Comparison of ENCODE assay signal across 16 mouse cellular contexts in genomic region chr3:147445884-147446283, GRCm38 (mm10).
DNase-seq lines count a peak whose midpoint lies in the region; ATAC-seq and TF ChIP-seq lines count a peak whose summit lies in the region.
"Had no signal": no experiment of that assay in that cellular context is flagged by ENCODE, and none has a peak within 500 bp of the region (broad histone marks: within the 10 kb centered on the region; RNA-seq: fewer than 3 reads in every experiment).

No protein-coding gene starts in this region.

- no peaks in the 10 kb centered on the region for H3K27me3 ChIP-seq in lung, postnatal 0 days (replicated peaks; ENCODE audit: insufficient read depth, low read length)
- H3K27me3 ChIP-seq in embryonic facial prominence, embryonic 12.5 days: no peaks in the 10 kb centered on the region
- H3K27me3 ChIP-seq: hindbrain, embryonic 13.5 days; midbrain, embryonic 15.5 days; stomach, embryonic 15.5 days had no signal

- peak; percentile 3 for DNase-seq in lung, postnatal 36 days
- no peak for DNase-seq in lung, postnatal 0 days (ENCODE audit: low spot score)
- peak; percentile 23 to 42 for DNase-seq in gastrocnemius, postnatal 4 days (ENCODE audit: low spot score in 2 of 2)
- DNase-seq in cerebellum, adult 11-12 months: no peak
- no peak for DNase-seq in spleen, adult 18-20 months
- no peak for DNase-seq in spleen, postnatal 10 days (ENCODE audit: low spot score in 2 of 2)
- DNase-seq: cerebellum, postnatal 36 days; kidney, adult 8-10 months; thymus, postnatal 36 days had no signal

- ATAC-seq in lung, postnatal 0 days: no peak
- ATAC-seq in embryonic facial prominence, embryonic 12.5 days (ENCODE audit: insufficient number of reproducible peaks, insufficient read depth, low FRiP score, low TSS enrichment): no peak
- ATAC-seq: activated CD4-positive, CD25-positive, alpha-beta regulatory T cell, adult 4 months; midbrain, embryonic 15.5 days had no signal

- H3K4me2 ChIP-seq in lung, postnatal 0 days (replicated peaks; ENCODE audit: low read depth, low read length): no peak overlapping the region
- H3K4me2 ChIP-seq in embryonic facial prominence, embryonic 12.5 days (replicated peaks): no peak overlapping the region
- H3K4me2 ChIP-seq: forebrain, embryonic 12.5 days; hindbrain, embryonic 13.5 days; liver, embryonic 11.5 days; midbrain, embryonic 15.5 days; stomach, embryonic 15.5 days had no signal

- no peak overlapping the region for H3K27ac ChIP-seq in lung, postnatal 0 days (ENCODE audit: low read length)
- peak overlapping the region; percentile 66 for H3K27ac ChIP-seq in embryonic facial prominence, embryonic 12.5 days
- H3K27ac ChIP-seq: forebrain, embryonic 12.5 days; hindbrain, embryonic 13.5 days; midbrain, embryonic 15.5 days; stomach, embryonic 15.5 days had no signal

- no peak for TF ChIP-seq EP300 in lung, postnatal 0 days (IDR thresholded peaks at IDR 0.05)

- 82% methylated on average over 8 of the region's 8 CpGs for WGBS in lung, postnatal 0 days
- 26% methylated on average over 8 of the region's 8 CpGs for WGBS in embryonic facial prominence, embryonic 12.5 days

- TF ChIP-seq CTCF in lung, postnatal 0 days (IDR thresholded peaks at IDR 0.05): no peak

- no peaks in the 10 kb centered on the region for H3K36me3 ChIP-seq in lung, postnatal 0 days (ENCODE audit: insufficient read depth, low read length)
- H3K36me3 ChIP-seq in embryonic facial prominence, embryonic 12.5 days: no peaks in the 10 kb centered on the region
- H3K36me3 ChIP-seq: forebrain, embryonic 12.5 days; hindbrain, embryonic 13.5 days; midbrain, embryonic 15.5 days; stomach, embryonic 15.5 days had no signal

- no peaks in the 10 kb centered on the region for H3K4me1 ChIP-seq in lung, postnatal 0 days (ENCODE audit: insufficient read depth, low read depth, low read length)
- peaks cover 15% of the 10 kb centered on the region for H3K4me1 ChIP-seq in embryonic facial prominence, embryonic 12.5 days
- H3K4me1 ChIP-seq: stomach, embryonic 15.5 days had no signal

- H3K4me3 ChIP-seq in lung, postnatal 0 days (ENCODE audit: low read depth, low read length): no peak overlapping the region
- H3K4me3 ChIP-seq in embryonic facial prominence, embryonic 12.5 days: no peak overlapping the region
- H3K4me3 ChIP-seq: forebrain, embryonic 12.5 days; hindbrain, embryonic 13.5 days; midbrain, embryonic 15.5 days; stomach, embryonic 15.5 days had no signal

- no peak overlapping the region for H3K9ac ChIP-seq in lung, postnatal 0 days (replicated peaks; ENCODE audit: low read depth)
- H3K9ac ChIP-seq in embryonic facial prominence, embryonic 12.5 days: no peak overlapping the region
- H3K9ac ChIP-seq: forebrain, embryonic 12.5 days; hindbrain, embryonic 13.5 days; midbrain, embryonic 15.5 days; stomach, embryonic 15.5 days had no signal

- no peaks in the 10 kb centered on the region for H3K9me3 ChIP-seq in lung, postnatal 0 days (ENCODE audit: low read length)
- H3K9me3 ChIP-seq in embryonic facial prominence, embryonic 12.5 days: no peaks in the 10 kb centered on the region
- H3K9me3 ChIP-seq: forebrain, embryonic 12.5 days; hindbrain, embryonic 13.5 days; midbrain, embryonic 15.5 days; stomach, embryonic 15.5 days had no signal

Comparison
In these comparisons a context has a peak if more than half of its experiments do, and no peak if none do; other contexts are left out.
1. DNase-seq: peak in lung, postnatal 36 days (single experiment) and gastrocnemius, postnatal 4 days (2 of 2); none in lung, postnatal 0 days (single experiment), cerebellum, adult 11-12 months (single experiment), spleen, adult 18-20 months (0 of 2) and spleen, postnatal 10 days (0 of 2).